Mouse (Mus musculus) small intestine, adult 2 months (tissue): Measurements from ENCODE around the gene Pitpnm1.

Experiments
- CTCF ChIP-seq: fragments of 200-500 bp; IDR thresholded peaks from 2 replicates; pipeline ENCODE4 v1.5.1; 2012; ENCODE audit warnings: low read depth, mild to moderate bottlenecking, control low read depth, inconsistent platforms, low read length, moderate library complexity, mixed read lengths; ENCODE audit not compliant: insufficient replicate concordance, insufficient read length; ENCODE audit errors: extremely low read depth
- POLR2A ChIP-seq: fragments of 200-500 bp; IDR thresholded peaks from 2 replicates; pipeline ENCODE4 v1.6.1; 2012; ENCODE audit warnings: low read depth, mild to moderate bottlenecking, control low read depth, inconsistent platforms, low read length, moderate library complexity

GRCm38 (mm10) chr19:4056727-4057126, 43.1 kb upstream of the Pitpnm1 start:
- TF ChIP-seq CTCF, result no peak
- TF ChIP-seq POLR2A, result no peak
